ENCODE assay signal across 10 mouse cellular contexts in the genomic region with DNA sequence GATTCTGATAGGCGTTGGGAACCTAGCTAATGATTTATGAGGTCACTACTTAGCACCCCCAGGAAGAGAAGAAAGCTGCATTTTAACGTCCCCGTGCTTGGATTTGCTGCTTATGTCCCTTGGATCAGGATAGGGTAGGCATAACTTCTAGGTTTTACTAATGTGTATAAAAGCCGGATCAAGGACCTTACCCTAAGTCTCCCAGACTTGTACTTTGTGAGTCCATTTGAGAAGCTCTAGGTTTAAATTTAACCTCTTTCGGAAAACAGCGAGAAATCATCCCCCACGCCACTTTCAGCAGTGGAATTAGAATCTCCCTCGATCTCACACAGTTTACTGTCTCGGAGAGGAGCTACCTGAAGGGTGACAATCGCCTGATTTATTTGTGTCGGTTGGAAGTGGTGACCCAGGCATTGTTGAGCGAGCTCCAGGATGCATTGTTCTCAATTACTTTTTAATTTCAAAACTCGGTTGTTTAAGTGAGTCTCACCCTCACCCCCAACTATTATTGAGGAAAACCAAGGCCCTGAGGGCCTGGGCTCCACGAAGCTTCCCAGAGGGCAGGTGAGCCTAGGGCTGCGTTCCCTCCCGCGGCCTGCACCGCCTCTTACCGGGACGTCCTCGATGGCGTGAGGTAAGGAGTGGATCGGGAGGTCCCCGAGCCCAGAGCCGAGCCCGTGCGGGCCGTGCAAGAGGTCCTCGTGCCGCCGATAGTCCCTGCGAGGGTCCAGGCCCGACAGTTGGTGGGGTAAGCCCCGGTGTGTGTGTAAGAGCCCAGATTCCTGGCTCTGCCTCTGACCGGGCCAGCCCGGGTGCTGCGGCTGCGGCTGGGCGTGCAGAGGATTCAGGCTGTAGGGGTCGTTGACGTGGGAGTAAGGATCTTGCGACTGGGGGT. TPM values are rescaled to one million over a fixed set of nuclear protein-coding genes. Genes with fewer than 3 reads are reported as not detected.
A peak's percentile ranks its signal among the peaks of the same experiment; 100 is the strongest.
DNase-seq lines count a peak whose midpoint lies in the region; ATAC-seq lines count a peak whose summit lies in the region.
"Had no signal": no experiment of that assay in that cellular context is flagged by ENCODE, and none has a peak within 500 bp of the region (broad histone marks: within the 10 kb centered on the region; RNA-seq: fewer than 3 reads in every experiment).

No protein-coding gene starts in this region.

- no peak for DNase-seq in heart, embryonic 10.5 days (ENCODE audit: low spot score)
- no peak for DNase-seq in heart, postnatal 36 days
- peak; percentile 59 for DNase-seq in ES-CJ7 (ENCODE audit: low read depth, low spot score)
- peak; percentile 67 for DNase-seq in hindbrain, embryonic 10.5 days (ENCODE audit: low spot score)
- no peak for DNase-seq in layer of hippocampus, postnatal 10 days (ENCODE audit: low spot score in 2 of 2)
- no peak for DNase-seq in thymus, postnatal 4 days
- no peak for DNase-seq in spleen, adult 18-20 months
- DNase-seq: layer of hippocampus, adult 9-11 months; thymus, adult 2 months had no signal

- H3K27ac ChIP-seq in heart, embryonic 10.5 days = peak overlapping the region; percentile 70; the same call in 1 of the 2 replicates
- peak overlapping the region; percentile 79 for H3K27ac ChIP-seq in hindbrain, embryonic 10.5 days
- peak overlapping the region; percentile 90 for H3K27ac ChIP-seq in midbrain, embryonic 13.5 days

- peaks cover 30% of the 10 kb centered on the region for H3K4me1 ChIP-seq in heart, embryonic 10.5 days
- H3K4me1 ChIP-seq in hindbrain, embryonic 10.5 days (replicated peaks) = peaks cover 40% of the 10 kb centered on the region
- peaks cover 20% of the 10 kb centered on the region; the same call in 1 of the 2 replicates for H3K4me1 ChIP-seq in midbrain, embryonic 13.5 days (replicated peaks)

- H3K9ac ChIP-seq in midbrain, embryonic 13.5 days (replicated peaks) = peak overlapping the region; percentile 71

- peak overlapping the region; percentile 33 for H3K4me2 ChIP-seq in midbrain, embryonic 13.5 days (replicated peaks)

- H3K9me3 ChIP-seq in heart, embryonic 10.5 days = no peaks in the 10 kb centered on the region
- no peaks in the 10 kb centered on the region for H3K9me3 ChIP-seq in hindbrain, embryonic 10.5 days
- no peaks in the 10 kb centered on the region for H3K9me3 ChIP-seq in midbrain, embryonic 13.5 days

- H3K27me3 ChIP-seq in heart, embryonic 10.5 days (ENCODE audit: insufficient read depth, poor library complexity, severe bottlenecking) = peaks cover 89% of the 10 kb centered on the region
- peaks cover 96% of the 10 kb centered on the region for H3K27me3 ChIP-seq in hindbrain, embryonic 10.5 days (ENCODE audit: insufficient read depth, poor library complexity, severe bottlenecking)
- H3K27me3 ChIP-seq in midbrain, embryonic 13.5 days = peaks cover 82% of the 10 kb centered on the region

- H3K4me3 ChIP-seq in heart, embryonic 10.5 days = peak overlapping the region; percentile 46
- peak overlapping the region; percentile 60 for H3K4me3 ChIP-seq in hindbrain, embryonic 10.5 days
- H3K4me3 ChIP-seq in midbrain, embryonic 13.5 days (replicated peaks) = peak overlapping the region; percentile 46

- ATAC-seq in midbrain, embryonic 13.5 days = no peak

- intact Hi-C loops in heart, postnatal 36 days (cut with DNase I) = no loop called here

- WGBS in heart, embryonic 10.5 days = 1% methylated on average over 42 of the region's 42 CpGs
- under 1% methylated on average over 42 of the region's 42 CpGs for WGBS in hindbrain, embryonic 10.5 days
- WGBS in midbrain, embryonic 13.5 days = 1% methylated on average over 42 of the region's 42 CpGs

- no peaks in the 10 kb centered on the region for H3K36me3 ChIP-seq in heart, embryonic 10.5 days
- no peaks in the 10 kb centered on the region for H3K36me3 ChIP-seq in hindbrain, embryonic 10.5 days
- no peaks in the 10 kb centered on the region for H3K36me3 ChIP-seq in midbrain, embryonic 13.5 days

RNA-seq across cellular contexts. Expression of a gene that starts 10.2 kb away (rescaled TPM):
- 1.0 and 1.6 TPM in 2 replicates for polyA plus RNA-seq in heart, embryonic 10.5 days (2016; fragmentation: Nextera tagmentation; extraction: Ambion mirVana)
- under 1 TPM; 0.11 to 0.36 TPM for total RNA-seq in heart, postnatal 36 days (2021)
- polyA plus RNA-seq in hindbrain, embryonic 10.5 days (2016; fragmentation: Nextera tagmentation; extraction: Ambion mirVana) = 6.7 and 13.8 TPM in 2 replicates
- 8.9 and 9.2 TPM in 2 replicates for polyA plus RNA-seq in midbrain, embryonic 13.5 days (2015; fragmentation: Nextera tagmentation; extraction: Ambion mirVana)
- under 1 TPM; 0.38 to 0.48 TPM for total RNA-seq in layer of hippocampus, postnatal 10 days (2021)

Comparison
In these comparisons a context has a peak if more than half of its experiments do, and no peak if none do; other contexts are left out.
1. DNase-seq: peak in ES-CJ7 (single experiment) and hindbrain, embryonic 10.5 days (single experiment); none in heart, embryonic 10.5 days (single experiment), heart, postnatal 36 days (0 of 2), layer of hippocampus, postnatal 10 days (0 of 2), thymus, postnatal 4 days (single experiment) and spleen, adult 18-20 months (0 of 2).
2. Peak in every context shown above with its lines, with median percentiles within 50 percentile points of each other: H3K27ac ChIP-seq and H3K4me3 ChIP-seq.